Mouse (Mus musculus): ENCODE measurements at regions not wholly inside any gene's neighbourhood (a gene's known extent, or its start where the extent isn't known, plus 50 kb on each side); places are given as distances from the start of the nearest gene placed in this dataset.

- DNase-seq (ENCODE audit: low read depth, low spot score), result no peak
Measured at GRCm38 (mm10) chr12:51501185-51501584, 92.0 kb upstream of the Coch start.

DNA sequence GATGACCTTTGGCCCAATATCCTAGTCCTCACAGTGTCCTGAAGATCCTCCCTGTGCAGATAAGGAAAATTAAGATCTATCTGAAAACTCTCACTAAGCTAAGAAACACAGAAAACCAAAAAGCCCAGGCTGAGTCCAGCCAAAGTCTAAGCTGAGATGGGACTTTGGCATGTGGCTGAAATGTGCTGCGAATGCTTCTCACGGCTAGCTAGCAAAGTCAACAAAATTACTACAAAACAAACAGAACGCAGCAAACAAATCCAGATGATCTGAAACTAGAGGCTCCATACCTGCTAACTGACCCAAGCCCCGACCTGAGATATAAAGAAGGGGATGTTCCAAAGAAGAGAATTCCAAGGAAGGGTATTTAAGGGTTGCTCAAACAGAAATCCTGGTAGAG is 90.4 kb upstream of the Coch start:
- DNase-seq (ENCODE audit: low read depth, low spot score), result no peak

GRCm38 (mm10) chr12:51503706-51504105 is 89.4 kb upstream of the Coch start:
- no peak for DNase-seq (ENCODE audit: low read depth, low spot score)

DNA sequence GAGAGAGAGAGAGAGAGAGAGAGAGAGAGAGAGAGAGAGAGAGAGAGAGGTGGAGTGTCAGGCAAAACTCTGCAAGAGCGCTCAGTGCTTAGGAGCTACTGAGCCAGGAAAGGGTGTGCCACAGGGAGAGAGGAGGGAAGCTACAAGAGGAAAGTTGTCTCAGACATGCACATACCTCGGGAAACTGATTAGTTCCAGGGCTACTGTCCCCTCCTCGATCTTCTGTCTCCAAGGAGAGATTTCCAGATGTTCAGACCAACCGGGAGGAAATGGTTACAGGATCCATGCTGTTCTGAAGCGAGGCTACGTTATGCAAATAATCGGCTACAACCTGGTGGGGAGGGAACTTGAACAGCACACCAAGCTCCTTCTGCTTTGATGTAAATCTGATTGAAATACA is 88.6 kb upstream of the Coch start:
- DNase-seq (ENCODE audit: low read depth, low spot score), result no peak

- DNase-seq (ENCODE audit: low read depth, low spot score), result no peak
Measured at GRCm38 (mm10) chr12:51510010-51510409, 83.1 kb upstream of the Coch start.

GRCm38 (mm10) chr12:51516726-51517125 is 76.4 kb upstream of the Coch start:
- DNase-seq (ENCODE audit: low read depth, low spot score), result no peak

GRCm38 (mm10) chr12:51521610-51522120 is 71.5 kb upstream of the Coch start:
- no peak for DNase-seq (ENCODE audit: low read depth, low spot score)

DNA sequence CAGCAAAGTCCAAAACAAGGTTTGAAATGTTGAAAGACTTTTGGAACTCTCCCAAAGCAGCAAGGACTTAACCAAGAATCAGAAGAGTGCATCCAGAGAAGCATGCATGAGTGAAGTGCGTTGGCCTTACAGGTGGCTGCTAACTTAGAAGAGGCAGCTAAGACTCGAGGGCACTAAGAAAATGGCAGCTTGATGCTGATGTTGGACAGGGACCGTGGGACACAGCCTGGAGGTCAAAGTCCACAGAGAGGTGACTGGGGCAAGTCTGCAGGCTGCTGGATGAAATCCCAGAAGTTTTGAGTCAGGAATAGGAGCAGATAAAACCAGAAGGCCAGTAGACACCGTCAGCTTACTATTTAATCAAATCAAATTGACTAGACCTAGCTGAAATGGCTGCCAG is 69.3 kb upstream of the Coch start:
- no peak for DNase-seq (ENCODE audit: low read depth, low spot score)

DNA sequence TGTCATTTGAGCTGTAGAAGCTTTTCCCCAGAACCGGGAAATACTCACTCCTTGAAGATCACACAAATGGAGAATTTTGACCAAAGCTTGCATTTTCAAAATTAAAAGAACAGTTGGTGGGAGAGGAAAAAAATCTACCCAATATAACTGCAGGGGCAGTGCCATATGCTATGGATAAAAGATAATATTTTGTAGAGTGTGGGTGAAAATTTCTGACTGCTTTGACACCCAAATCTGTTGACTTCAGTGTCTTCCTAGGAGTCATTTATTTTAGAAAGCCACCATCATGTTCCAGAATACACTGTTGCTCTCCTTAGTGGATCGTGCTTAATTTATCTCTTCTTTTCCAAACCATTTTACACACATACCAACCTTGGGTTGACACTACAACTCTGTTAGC is 65.3 kb upstream of the Coch start:
- DNase-seq (ENCODE audit: low read depth, low spot score), result no peak

DNA sequence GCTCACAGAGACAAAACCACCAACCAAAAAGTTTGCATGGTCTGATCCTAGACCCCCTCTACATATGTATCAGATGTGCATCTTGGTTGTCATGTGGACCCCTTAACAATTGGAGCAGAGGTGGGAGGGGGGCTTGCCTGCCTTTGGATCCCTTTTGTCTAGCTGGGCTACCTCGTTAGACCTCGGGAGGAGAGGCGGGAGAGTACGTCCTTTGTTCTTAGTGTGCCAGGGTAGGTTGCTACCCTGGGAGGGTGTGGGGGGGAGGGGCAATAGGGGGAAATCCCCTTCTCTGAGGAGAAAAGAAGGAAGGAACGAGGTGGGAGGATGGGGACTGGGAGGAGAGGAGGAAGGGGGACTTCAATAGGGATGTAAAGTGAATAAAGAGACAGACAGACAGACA is 58.5 kb upstream of the Coch start:
- no peak for DNase-seq (ENCODE audit: low read depth, low spot score)

DNA sequence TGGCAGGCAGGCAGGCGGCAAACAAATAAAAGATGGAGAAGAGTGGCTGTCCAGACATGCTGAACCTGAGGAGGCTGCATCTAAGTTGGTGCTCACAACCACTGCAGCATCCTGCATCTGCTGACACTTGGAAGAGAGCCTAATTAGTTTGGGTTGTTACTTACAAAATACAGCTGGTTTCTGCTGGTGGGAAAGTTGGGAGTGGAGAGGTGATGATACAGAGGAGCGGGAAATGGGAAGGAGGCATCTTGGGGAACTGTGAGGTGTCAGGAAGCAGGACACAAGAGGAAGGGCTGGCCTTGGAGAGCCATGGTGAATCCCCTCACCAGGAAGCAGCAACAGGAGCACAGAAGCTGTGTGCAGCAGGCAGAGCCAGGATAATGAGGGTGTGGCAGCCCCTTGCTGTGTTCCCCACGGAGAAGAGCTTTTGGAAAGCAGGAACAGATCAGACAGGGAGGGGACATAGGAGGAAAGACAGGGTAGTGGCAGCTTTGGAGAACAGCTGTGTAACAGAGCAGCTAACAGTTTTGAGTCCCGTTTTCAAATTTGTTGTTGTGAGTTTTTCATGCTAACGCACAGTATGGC is 58.0 kb upstream of the Coch start:
- peak; percentile 22 for DNase-seq (ENCODE audit: low read depth, low spot score)

Data from WW6 (cell line).